Mouse (Mus musculus): Measurements from ENCODE around the gene Sowaha.
A peak's percentile ranks its signal among the peaks of the same experiment; 100 is the strongest.

The Sowaha gene

GRCm38 (mm10) chr11:53475620-53476019 lies 4.5 kb downstream of the Sowaha start:
- DNase-seq (ENCODE audit: low read depth, low spot score), result peak; percentile 54

DNA sequence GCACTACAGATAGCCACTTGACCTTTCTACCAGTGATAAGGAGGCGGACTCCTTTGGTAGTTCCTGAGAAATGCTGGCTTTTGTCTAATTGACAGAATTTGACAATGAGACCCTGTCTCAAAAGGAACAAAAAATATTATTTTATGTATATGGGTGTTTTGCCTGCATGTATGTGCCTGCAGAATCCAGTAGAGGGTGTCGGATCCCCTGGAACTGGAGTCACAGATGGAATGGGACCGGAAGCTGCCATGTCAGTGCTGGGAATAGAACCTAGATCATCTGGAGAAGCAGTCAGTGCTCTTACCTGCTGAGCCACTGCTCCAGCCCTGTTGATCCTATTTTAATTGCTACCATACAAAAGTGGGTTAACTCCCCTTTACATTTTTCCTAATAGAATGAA lies 7.4 kb downstream of the Sowaha start:
- DNase-seq (ENCODE audit: low read depth, low spot score), result peak; percentile 55

GRCm38 (mm10) chr11:53469968-53470695 lies 9.9 kb downstream of the Sowaha start, which contains the start of gene Gm9837:
Gm9837 (minus strand) TSS chr11:53470479.
- DNase-seq (ENCODE audit: low read depth, low spot score), result peak; percentile 98

DNA sequence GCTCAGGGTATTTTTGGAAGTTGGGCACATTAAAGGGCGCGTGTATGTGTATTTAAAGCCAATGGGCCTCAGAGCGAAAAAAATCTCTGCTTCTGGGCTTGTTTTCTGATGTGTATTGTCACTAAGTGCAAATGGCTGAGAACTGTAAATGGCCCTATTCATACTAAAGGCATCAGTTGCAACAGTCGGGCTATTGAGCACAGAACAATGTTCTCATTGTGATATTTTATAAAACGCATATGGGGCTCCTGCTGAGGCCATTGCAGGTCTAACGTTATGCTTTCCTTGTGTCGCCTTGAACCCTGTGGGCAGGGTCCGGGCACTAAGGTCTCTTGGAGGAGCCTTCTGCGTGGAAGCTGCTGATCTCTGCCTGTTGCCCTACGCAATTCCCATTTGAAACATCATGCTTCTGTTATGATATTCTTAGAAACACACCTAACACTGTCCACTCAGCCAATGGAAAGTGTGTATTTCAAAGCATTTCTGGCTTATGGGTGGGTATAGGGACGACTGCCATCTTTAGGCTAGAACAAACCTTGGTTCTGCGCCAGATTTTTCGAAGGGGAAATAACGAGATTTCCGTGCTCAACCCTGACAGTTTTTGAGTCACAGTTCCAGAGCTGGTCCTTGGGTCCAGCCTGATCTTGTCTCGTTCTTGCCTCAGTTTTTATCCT lies 10.6 kb downstream of the Sowaha start:
- DNase-seq (ENCODE audit: low read depth, low spot score), result peak; percentile 79

GRCm38 (mm10) chr11:53466231-53466971 lies 13.7 kb downstream of the Sowaha start:
- peak; percentile 96 for DNase-seq (ENCODE audit: low read depth, low spot score)

- DNase-seq (ENCODE audit: low read depth, low spot score), result peak; percentile 75
Measured at GRCm38 (mm10) chr11:53463551-53464424, 16.3 kb downstream of the Sowaha start.

DNA sequence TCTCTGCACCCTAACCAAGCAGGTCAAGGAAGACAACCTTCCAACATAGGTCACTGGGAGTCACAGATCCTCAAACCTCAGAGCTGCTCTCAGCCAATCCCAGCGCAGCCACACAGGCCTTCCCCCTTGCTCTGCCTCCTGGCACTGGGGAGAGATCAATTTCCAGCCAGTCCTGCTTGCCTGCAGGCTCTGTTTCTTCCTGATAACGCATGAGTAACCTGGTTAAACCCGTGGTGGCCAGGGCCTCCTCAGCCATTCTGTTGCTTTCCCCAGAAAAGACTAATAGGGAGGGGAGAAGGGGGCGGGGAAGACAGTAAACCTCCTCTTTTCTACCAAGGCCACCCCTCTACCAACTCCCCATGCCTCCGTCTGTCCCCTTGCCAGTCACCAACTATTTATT lies 18.3 kb downstream of the Sowaha start:
- DNase-seq (ENCODE audit: low read depth, low spot score), result no peak

GRCm38 (mm10) chr11:53460192-53460591 lies 19.9 kb downstream of the Sowaha start:
- no peak for DNase-seq (ENCODE audit: low read depth, low spot score)

GRCm38 (mm10) chr11:53458996-53459395 lies 21.1 kb downstream of the Sowaha start:
- no peak for DNase-seq (ENCODE audit: low read depth, low spot score)

GRCm38 (mm10) chr11:53457372-53457954 lies 22.6 kb downstream of the Sowaha start:
- no peak for DNase-seq (ENCODE audit: low read depth, low spot score)

DNA sequence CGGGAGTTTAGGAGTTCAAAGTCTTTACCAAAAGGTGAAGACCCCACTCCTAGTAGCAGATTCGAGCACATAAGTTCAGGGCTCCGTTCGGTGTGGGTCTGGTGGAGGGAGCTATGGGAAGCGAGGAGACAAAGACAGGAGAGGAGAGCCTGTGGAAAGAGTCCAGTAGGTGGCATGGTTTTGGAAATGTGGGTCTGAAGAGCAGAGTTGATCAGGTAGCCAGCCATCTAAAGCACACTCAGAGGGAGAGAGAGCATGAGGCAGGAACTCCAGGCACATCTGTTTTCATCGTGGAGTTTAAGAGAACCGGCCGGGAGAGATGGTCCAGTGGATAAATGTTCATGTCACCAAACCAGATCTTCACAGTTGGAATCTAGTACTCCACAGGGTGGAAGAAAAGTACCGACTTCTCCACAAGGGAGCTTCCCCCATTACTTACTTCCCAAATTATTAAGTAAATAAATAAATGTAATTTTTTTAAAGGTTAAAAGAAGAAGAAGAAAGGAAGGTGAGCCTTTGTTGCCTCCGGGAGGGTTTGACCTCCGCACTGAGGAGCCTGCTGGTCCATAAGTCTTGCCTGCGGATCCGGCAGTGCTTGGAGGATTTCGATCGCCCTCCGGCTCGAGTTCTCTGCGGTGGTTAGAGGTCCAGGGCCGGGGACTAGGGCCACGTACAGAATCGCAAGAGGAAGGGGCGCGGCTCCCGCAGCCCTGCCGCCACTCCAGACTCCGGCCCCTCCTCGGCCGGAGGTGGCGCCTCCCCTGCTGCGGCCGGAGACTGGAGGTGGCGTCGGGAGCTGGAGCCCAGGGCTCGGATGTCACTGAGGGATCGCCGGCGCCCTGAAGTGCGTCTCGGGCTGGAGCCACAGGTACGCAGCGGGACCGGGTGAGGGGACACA lies 23.4 kb downstream of the Sowaha start, which contains the start of the genes Gm10447 and Shroom1:
Gm10447 (minus strand) TSS at position 637 of the 898 bp plus-strand sequence.
Shroom1 (plus strand) TSS at position 732 of the 898 bp plus-strand sequence.
- peak; percentile 78 for DNase-seq (ENCODE audit: low read depth, low spot score)

- DNase-seq (ENCODE audit: low read depth, low spot score), result no peak
Measured at GRCm38 (mm10) chr11:53453031-53453430, 27.0 kb downstream of the Sowaha start.

- peak; percentile 76 for DNase-seq (ENCODE audit: low read depth, low spot score)
Measured at GRCm38 (mm10) chr11:53452396-53452795, 27.7 kb downstream of the Sowaha start.

DNA sequence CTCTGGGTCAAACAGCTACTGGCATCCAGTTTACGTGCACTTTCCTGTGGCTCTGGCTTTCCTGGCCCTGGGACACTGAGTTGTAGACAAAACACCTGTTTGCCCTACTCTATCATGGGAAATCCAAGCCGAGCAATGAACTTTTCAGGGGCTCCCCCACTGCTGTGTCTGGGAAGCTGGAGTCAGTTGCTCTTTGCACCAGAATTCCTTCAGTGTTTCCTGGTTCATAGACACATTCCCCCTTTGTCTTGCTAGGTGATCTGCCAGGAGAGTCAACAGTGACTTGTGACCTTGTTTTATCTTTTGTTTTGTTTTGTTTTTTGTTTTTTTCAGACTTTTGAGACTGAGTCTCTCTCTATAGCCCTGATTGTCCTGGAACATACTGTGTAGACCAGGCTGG lies 28.7 kb downstream of the Sowaha start:
- no peak for DNase-seq (ENCODE audit: low read depth, low spot score)

- no peak for DNase-seq (ENCODE audit: low read depth, low spot score)
Measured at GRCm38 (mm10) chr11:53450070-53450705, 29.9 kb downstream of the Sowaha start.

DNA sequence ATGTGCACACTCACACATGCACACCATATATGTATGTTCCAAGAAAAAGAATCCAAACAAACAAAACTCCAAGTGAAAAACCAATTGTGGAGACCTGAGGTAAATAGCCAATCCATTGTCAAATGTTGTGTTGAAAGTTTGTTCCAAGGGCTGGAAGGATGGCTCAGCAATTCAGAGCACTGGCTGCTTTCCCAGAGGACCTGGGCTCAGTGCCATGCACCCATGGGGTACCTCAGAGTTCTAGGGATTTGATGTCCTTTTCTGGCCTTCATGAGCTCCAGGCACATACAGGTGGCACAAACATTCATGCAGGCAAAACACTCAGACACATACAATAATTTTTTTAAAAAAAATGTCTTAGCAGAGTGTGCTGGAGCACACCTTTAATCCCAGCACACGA lies 31.5 kb downstream of the Sowaha start:
- DNase-seq (ENCODE audit: low read depth, low spot score), result peak; percentile 90

DNA sequence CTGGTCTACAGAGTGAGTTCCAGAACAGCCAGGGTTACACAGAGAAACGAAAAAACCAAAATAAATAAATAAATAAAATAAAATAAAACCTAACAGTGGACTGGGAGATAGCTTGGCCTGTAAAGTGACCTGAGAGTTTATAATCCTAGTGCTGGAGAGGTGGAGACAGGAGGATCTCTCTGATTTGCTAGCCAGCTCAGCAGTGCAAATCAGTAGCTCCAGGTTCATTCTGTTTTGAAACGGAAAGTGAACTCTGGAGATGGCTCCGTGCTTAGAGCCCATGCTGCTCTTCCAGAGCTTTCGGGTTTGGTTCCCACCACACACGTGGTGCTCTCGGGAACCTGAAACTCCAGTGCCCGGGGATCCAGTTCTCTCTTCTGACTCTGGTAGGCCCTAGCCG lies 32.1 kb downstream of the Sowaha start:
- DNase-seq (ENCODE audit: low read depth, low spot score), result no peak

DNA sequence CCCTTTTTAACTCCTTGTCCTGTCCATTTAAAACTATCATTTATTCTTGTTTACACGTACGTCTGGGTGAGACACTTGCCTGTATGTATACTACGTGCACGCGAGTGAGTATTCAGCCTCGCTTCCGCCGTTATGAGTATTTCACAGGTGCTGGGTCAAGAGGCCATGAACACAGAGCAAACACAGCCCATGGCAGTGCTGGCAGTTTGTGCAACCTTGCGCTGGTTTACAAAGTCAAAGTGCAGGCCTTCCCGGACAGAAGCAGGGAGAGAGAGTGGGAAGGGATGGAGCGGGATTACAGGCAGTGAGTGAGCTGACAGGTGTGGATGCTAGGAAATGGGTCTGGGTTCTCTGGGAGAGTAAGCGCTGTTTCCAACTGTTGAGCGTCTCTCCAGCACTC lies 33.9 kb downstream of the Sowaha start:
- no peak for DNase-seq (ENCODE audit: low read depth, low spot score)

DNA sequence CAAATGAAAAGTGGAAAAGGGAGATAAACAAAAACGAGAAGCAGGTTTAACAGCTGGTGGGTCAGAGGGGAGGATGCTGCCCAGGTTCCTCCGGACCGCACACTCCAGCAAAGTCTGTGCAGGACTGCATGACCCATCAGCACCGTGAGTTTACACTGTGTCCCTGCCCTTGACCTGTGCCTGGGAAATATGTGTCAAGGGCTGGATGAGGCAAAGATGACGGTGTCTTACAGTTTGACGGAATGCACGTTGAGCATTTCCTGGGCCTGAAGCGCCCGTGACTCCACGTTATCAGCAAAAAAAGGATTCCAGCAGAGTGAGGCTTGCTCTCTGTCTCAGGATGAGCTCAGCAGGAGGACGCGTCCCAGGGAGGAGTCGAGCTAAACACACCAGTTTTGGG lies 34.5 kb downstream of the Sowaha start:
- DNase-seq (ENCODE audit: low read depth, low spot score), result no peak

Measured in brain, adult 2 months (tissue).